Mouse (Mus musculus): ENCODE results near the gene Emc6. TPM values are rescaled to one million over a fixed set of nuclear protein-coding genes. Genes with fewer than 3 reads are reported as not detected.

Emc6 gene
- polyA plus RNA-seq, 1 experiment, result 34.9 TPM

DNA sequence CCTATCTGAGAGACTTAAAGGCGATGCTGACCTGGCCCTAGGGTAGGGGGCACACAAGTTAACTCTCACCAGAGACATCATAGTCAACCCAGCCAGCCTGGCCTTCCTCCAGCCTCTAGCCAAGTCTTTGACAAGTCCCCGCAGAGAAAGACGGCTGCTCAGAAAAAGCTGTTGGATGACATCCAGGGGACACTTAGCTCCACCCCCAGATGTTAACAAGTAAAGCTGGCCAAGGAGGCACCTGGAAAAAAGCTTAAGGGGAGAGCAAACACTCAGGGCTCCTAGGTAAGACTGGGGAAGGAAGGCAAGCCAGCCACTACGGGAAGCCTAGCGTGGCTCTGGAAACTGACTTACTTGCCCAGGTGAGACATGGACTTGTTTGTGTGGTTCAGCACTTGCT, 4.7 kb downstream of the Emc6 start:
- 62% methylated on average over 5 of the region's 5 CpGs for WGBS
- H3K4me1 ChIP-seq (ENCODE audit: control insufficient read depth, insufficient read depth, low read length), result no peaks in the 10 kb centered on the region; the same call in 1 of the 2 replicates
- TF ChIP-seq POLR2A (IDR thresholded peaks at IDR 0.05; ENCODE audit: borderline replicate concordance, control insufficient read depth, low read depth, low read length) (no peak), CTCF (IDR thresholded peaks at IDR 0.05; ENCODE audit: control insufficient read depth, insufficient read depth, low read length) (no peak)
- no peak overlapping the region for H3K27ac ChIP-seq (ENCODE audit: control insufficient read depth, insufficient read depth, low read depth, low read length, poor library complexity)
- no peak overlapping the region for H3K4me3 ChIP-seq (replicated peaks; ENCODE audit: control insufficient read depth, low read depth, low read length)

DNA sequence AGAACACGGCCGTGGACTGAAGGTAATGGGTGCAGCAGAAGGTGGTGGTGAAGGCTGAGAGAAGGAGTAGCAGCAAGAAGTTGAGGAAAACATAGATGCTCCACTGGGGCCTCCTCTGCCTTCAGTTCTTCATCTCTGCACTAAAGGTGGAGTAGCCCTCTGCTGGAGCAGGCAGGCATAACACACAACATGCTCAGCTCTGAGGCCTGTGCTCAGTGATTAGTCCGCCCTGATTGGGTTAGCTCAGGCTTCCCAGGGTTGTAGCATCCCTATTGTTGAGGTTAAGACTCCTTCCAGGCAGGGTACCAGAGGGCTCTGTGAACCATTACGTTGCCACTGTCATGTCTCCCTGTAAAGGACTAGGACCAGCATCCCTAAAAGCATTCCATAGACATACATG, 7.6 kb downstream of the Emc6 start:
- Histone ChIP-seq H3K4me1 (ENCODE audit: control insufficient read depth, insufficient read depth, low read length) (no peaks in the 10 kb centered on the region), H3K27ac (ENCODE audit: control insufficient read depth, insufficient read depth, low read depth, low read length, poor library complexity) (no peak overlapping the region), H3K4me3 (replicated peaks; ENCODE audit: control insufficient read depth, low read depth, low read length) (no peak overlapping the region)
- TF ChIP-seq CTCF (IDR thresholded peaks at IDR 0.05; ENCODE audit: control insufficient read depth, insufficient read depth, low read length), result peak; percentile 51
- TF ChIP-seq POLR2A (IDR thresholded peaks at IDR 0.05; ENCODE audit: borderline replicate concordance, control insufficient read depth, low read depth, low read length), result no peak
- 45% methylated on average over 4 of the region's 4 CpGs for WGBS

DNA sequence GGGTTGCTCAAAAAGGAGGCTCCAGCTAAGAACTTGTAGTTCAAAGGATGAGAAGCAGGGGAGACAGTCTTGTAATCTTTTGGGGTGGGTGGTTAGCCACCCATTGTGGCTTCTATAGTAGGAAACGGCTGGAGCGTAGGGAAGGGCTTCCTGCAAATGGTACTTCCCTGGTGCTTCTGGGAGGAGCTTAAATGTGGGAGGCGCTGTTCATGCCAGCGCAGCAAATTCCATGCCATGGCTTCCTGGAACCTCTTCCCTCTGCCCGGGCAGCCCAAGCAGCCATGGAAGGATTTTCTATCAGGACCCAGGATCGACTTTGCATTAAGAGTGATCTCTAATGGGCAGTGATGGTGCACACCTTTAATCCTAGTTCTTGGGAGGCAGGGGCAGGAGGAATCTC, 8.3 kb downstream of the Emc6 start:
- WGBS, result 86% methylated on average over 6 of the region's 6 CpGs

DNA sequence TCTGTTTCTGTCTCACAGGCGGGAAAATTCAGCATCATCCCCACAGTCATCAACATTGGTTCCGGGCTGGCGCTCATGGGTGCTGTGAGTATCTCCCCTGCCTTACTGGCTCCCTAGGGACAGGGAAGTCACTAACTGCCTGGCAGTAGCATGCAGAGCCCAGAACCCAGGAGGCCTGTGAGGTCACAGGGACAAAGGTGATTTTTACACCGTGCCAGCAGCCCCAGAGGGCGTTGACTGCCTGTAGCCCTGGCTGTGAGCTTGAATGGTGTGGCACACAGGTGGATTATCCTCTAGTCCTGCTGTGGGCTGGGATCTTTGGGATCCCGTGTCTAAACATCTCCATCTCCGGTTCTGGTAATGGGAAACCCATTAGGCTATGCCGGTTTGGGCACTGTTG, 8.8 kb downstream of the Emc6 start:
- WGBS, result 83% methylated on average over 8 of the region's 8 CpGs
- H3K4me1 ChIP-seq (ENCODE audit: control insufficient read depth, insufficient read depth, low read length), result no peaks in the 10 kb centered on the region

More for the DNA sequence above, 8.3 kb downstream of the Emc6 start:
- no peak for TF ChIP-seq CTCF (IDR thresholded peaks at IDR 0.05; ENCODE audit: control insufficient read depth, insufficient read depth, low read length)
- no peak for TF ChIP-seq POLR2A (IDR thresholded peaks at IDR 0.05; ENCODE audit: borderline replicate concordance, control insufficient read depth, low read depth, low read length)
- Histone ChIP-seq H3K4me1 (ENCODE audit: control insufficient read depth, insufficient read depth, low read length) (no peaks in the 10 kb centered on the region), H3K27ac (ENCODE audit: control insufficient read depth, insufficient read depth, low read depth, low read length, poor library complexity) (no peak overlapping the region), H3K4me3 (replicated peaks; ENCODE audit: control insufficient read depth, low read depth, low read length) (no peak overlapping the region)

DNA sequence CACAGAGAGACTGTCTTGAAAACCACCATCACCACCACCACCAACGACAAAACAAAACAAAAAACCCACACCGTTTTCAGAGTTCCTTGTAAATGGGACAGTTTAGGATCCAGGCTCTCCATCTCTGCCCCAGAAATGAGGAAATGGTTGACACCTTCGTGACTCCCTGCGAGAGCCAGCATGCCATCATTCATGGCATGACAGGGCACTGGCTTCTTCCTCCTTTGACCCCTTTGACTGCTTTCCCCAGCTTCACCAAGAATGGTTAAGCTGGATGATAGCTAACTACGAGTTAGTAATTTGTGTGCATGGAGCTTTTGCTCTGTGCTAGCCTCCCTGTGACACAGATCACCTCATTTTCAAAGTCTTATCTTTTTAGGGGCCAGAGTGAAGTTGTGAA, 14.6 kb downstream of the Emc6 start:
- no peaks in the 10 kb centered on the region for H3K4me1 ChIP-seq (ENCODE audit: control insufficient read depth, insufficient read depth, low read length)
- 6% methylated on average over 5 of the region's 5 CpGs for WGBS
- TF ChIP-seq CTCF (IDR thresholded peaks at IDR 0.05; ENCODE audit: control insufficient read depth, insufficient read depth, low read length), result no peak
- TF ChIP-seq POLR2A (IDR thresholded peaks at IDR 0.05; ENCODE audit: borderline replicate concordance, control insufficient read depth, low read depth, low read length), result no peak

More for the DNA sequence above, 8.8 kb downstream of the Emc6 start:
- no peak for TF ChIP-seq POLR2A (IDR thresholded peaks at IDR 0.05; ENCODE audit: borderline replicate concordance, control insufficient read depth, low read depth, low read length)
- no peak for TF ChIP-seq CTCF (IDR thresholded peaks at IDR 0.05; ENCODE audit: control insufficient read depth, insufficient read depth, low read length)
- H3K4me3 ChIP-seq (replicated peaks; ENCODE audit: control insufficient read depth, low read depth, low read length), result no peak overlapping the region
- no peak overlapping the region for H3K27ac ChIP-seq (ENCODE audit: control insufficient read depth, insufficient read depth, low read depth, low read length, poor library complexity)

DNA sequence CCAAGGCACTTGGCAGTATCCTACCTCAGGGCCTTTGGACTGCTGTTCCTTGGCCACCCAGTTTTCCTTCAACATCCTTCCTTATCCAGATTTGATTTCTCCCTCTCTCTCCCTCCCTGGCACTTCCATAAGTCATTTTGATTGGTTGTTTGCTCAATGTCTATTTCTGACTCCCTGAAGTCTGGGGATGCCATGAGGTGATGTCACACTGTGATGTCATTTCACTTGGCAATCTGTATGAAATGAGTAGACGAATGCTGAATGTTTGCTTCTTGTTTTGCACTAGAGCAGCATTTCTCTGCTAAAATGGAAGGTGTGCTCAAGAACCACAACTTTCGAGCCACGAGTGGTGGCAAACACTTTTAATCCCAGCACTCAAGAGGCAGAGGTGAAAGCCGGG, 15.2 kb downstream of the Emc6 start:
- TF ChIP-seq CTCF (IDR thresholded peaks at IDR 0.05; ENCODE audit: control insufficient read depth, insufficient read depth, low read length) (no peak), POLR2A (IDR thresholded peaks at IDR 0.05; ENCODE audit: borderline replicate concordance, control insufficient read depth, low read depth, low read length) (no peak)
- no peak overlapping the region for H3K27ac ChIP-seq (ENCODE audit: control insufficient read depth, insufficient read depth, low read depth, low read length, poor library complexity)
- WGBS, result 70% methylated on average over 4 of the region's 4 CpGs
- H3K4me3 ChIP-seq (replicated peaks; ENCODE audit: control insufficient read depth, low read depth, low read length), result no peak overlapping the region
- H3K4me1 ChIP-seq (ENCODE audit: control insufficient read depth, insufficient read depth, low read length), result no peaks in the 10 kb centered on the region

More for the DNA sequence above, 14.6 kb downstream of the Emc6 start:
- H3K27ac ChIP-seq (ENCODE audit: control insufficient read depth, insufficient read depth, low read depth, low read length, poor library complexity), result no peak overlapping the region
- H3K4me3 ChIP-seq (replicated peaks; ENCODE audit: control insufficient read depth, low read depth, low read length), result no peak overlapping the region

DNA sequence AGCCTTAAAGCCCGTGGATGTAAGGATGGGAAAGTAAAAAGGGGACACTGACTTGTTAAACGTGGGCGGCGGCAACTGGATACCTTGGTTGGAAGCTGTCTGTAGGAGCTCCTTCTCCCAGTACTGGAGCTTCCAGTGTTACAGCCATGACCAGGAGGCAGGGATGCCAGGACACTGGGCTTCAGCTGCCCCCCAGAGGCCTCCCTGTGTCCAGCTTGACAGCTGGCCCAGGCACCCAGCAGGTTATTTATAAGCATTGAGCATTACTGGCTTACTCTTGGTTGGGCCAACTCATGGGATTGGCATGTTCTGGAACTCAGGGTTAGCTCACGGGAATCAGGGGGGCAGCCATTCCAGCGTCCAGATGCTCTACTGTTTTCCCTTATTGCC, 16.0 kb downstream of the Emc6 start:
- TF ChIP-seq CTCF (IDR thresholded peaks at IDR 0.05; ENCODE audit: control insufficient read depth, insufficient read depth, low read length) (no peak), POLR2A (IDR thresholded peaks at IDR 0.05; ENCODE audit: borderline replicate concordance, control insufficient read depth, low read depth, low read length) (no peak)
- Histone ChIP-seq H3K27ac (ENCODE audit: control insufficient read depth, insufficient read depth, low read depth, low read length, poor library complexity) (no peak overlapping the region), H3K4me3 (replicated peaks; ENCODE audit: control insufficient read depth, low read depth, low read length) (no peak overlapping the region), H3K4me1 (ENCODE audit: control insufficient read depth, insufficient read depth, low read length) (no peaks in the 10 kb centered on the region)
- WGBS, result 39% methylated on average over 6 of the region's 6 CpGs

DNA sequence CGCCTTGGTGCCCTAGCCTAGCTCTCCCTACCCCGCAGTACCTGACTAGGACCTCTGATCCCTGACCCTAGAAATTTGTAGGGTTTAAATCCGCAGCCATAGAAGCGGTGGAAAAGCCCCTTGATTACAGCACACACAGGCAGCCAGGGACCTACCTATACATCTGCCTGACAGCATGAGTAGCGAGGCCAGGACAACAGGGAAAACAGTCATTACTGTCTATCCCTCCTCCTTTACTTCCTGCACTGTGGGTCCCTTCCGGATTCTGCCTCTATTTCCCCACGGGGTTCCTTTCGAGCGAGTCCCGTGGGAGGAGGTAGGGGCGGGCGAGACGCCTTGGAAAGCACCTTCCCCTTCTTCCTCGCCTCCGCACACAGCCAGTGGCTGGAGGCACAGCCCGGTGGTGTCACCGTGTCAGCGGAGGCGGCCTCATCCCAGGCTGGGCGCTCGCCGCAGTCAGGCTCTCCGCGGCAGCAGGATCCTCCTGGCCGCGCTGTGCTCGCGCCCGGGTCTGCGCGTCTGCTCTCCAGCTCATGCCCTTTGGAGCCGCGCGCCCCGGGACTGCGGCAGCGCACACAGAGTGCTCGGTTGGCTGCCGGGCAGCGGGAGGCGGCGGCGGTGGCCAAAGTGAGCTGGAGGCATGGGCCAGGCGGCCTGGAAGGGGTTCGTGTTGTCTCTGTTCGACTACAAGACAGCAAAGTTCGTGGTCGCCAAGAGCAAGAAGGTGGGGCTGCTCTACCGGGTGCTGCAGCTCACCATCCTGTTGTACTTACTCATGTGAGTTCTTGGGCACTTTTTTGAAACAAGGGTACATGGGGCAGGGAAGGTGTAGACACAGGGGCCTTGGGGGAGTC, 16.7 kb downstream of the Emc6 start, which contains the start of gene P2rx5:
P2rx5 (plus strand) TSS at position 465 of the 854 bp plus-strand sequence.
- H3K27ac ChIP-seq (ENCODE audit: control insufficient read depth, insufficient read depth, low read depth, low read length, poor library complexity), result no peak within 1 kb of the TSS; the same call in 1 of the 2 replicates
- WGBS, result 3% methylated on average over 49 of the region's 49 CpGs
- H3K4me1 ChIP-seq (ENCODE audit: control insufficient read depth, insufficient read depth, low read length), result no peaks in the 10 kb centered on the region
- TF ChIP-seq CTCF (IDR thresholded peaks at IDR 0.05; ENCODE audit: control insufficient read depth, insufficient read depth, low read length) (no peak), POLR2A (IDR thresholded peaks at IDR 0.05; ENCODE audit: borderline replicate concordance, control insufficient read depth, low read depth, low read length) (no peak)
- no peak within 1 kb of the TSS for H3K4me3 ChIP-seq (replicated peaks; ENCODE audit: control insufficient read depth, low read depth, low read length)
